Mouse (Mus musculus): ENCODE measurements around the gene Hoxb9.

Gene Hoxb9

GRCm38 (mm10) chr11:96297428-96297827, 26.2 kb downstream of the Hoxb9 start:
- CTCF ChIA-PET = interaction anchor here (0.5 kb wide), 1 partner anchor 235 kb away, joined by 3 read pairs; no protein-coding TSS in a partner anchor

GRCm38 (mm10) chr11:96297968-96298635, 26.8 kb downstream of the Hoxb9 start:
- CTCF ChIA-PET = no interaction called here

- CTCF ChIA-PET = no interaction called here
These were observed 27.8 kb downstream of the Hoxb9 start for GRCm38 (mm10) chr11:96298895-96299667.

GRCm38 (mm10) chr11:96299781-96300180, 28.5 kb downstream of the Hoxb9 start:
- CTCF ChIA-PET = interaction anchor here (0.6 to 0.9 kb wide), 3 partner anchors 10 to 31 kb away, joined by 3 to 4 read pairs (median 3); no protein-coding TSS in a partner anchor

GRCm38 (mm10) chr11:96300354-96301063, 29.3 kb downstream of the Hoxb9 start:
- CTCF ChIA-PET = interaction anchor here (0.6 to 0.9 kb wide), 3 partner anchors 9 to 30 kb away, joined by 3 to 4 read pairs (median 3); no protein-coding TSS in a partner anchor

- CTCF ChIA-PET = no interaction called here
These were observed 29.8 kb downstream of the Hoxb9 start for GRCm38 (mm10) chr11:96301064-96301431.

- CTCF ChIA-PET = no interaction called here
These were observed 30.6 kb downstream of the Hoxb9 start for GRCm38 (mm10) chr11:96301837-96302236.

GRCm38 (mm10) chr11:96302381-96303150, 31.3 kb downstream of the Hoxb9 start:
- CTCF ChIA-PET = interaction anchor here (0.6 kb wide), 1 partner anchor 541 kb away, joined by 4 read pairs; no protein-coding TSS in a partner anchor

- CTCF ChIA-PET = interaction anchor here (0.6 to 1.4 kb wide), 4 partner anchors 11 to 540 kb away, joined by 3 to 5 read pairs (median 4); partner anchors contain the start of gene Hoxb6
These were observed 32.2 kb downstream of the Hoxb9 start, which contains the start of gene Hoxb5 for GRCm38 (mm10) chr11:96303151-96304099. TSS of gene Hoxb5 (plus strand) at chr11:96303336.

- CTCF ChIA-PET = interaction anchor here (0.6 to 1.8 kb wide), 6 partner anchors 8 to 175 kb away, joined by 3 to 6 read pairs (median 4); partner anchors contain the start of gene Hoxb6
These were observed 33.3 kb downstream of the Hoxb9 start for GRCm38 (mm10) chr11:96304381-96305195.

GRCm38 (mm10) chr11:96305505-96306182, 34.4 kb downstream of the Hoxb9 start:
- CTCF ChIA-PET = interaction anchor here (0.6 to 1.8 kb wide), 2 partner anchors 10 to 177 kb away, joined by 4 to 6 read pairs; no protein-coding TSS in a partner anchor

- CTCF ChIA-PET = interaction anchor here (0.6 to 1.8 kb wide), 2 partner anchors 11 to 981 kb away, joined by 3 to 6 read pairs; no protein-coding TSS in a partner anchor
These were observed 35.1 kb downstream of the Hoxb9 start for GRCm38 (mm10) chr11:96306183-96306907.

- CTCF ChIA-PET = interaction anchor here (0.6 to 1.8 kb wide), 2 partner anchors 11 to 981 kb away, joined by 3 to 6 read pairs; no protein-coding TSS in a partner anchor
These were observed 35.6 kb downstream of the Hoxb9 start for GRCm38 (mm10) chr11:96306908-96307269.

- CTCF ChIA-PET = interaction anchor here (0.9 kb wide), 1 partner anchor 9 kb away, joined by 3 read pairs; no protein-coding TSS in a partner anchor
These were observed 37.5 kb downstream of the Hoxb9 start for GRCm38 (mm10) chr11:96308763-96309162.

GRCm38 (mm10) chr11:96309288-96309687, 38.0 kb downstream of the Hoxb9 start:
- CTCF ChIA-PET = interaction anchor here (0.7 to 0.9 kb wide), 2 partner anchors 9 to 372 kb away, joined by 3 read pairs; no protein-coding TSS in a partner anchor

- CTCF ChIA-PET = interaction anchor here (0.6 kb wide), 2 partner anchors 42 to 971 kb away, joined by 3 to 4 read pairs; no protein-coding TSS in a partner anchor
These were observed 39.1 kb downstream of the Hoxb9 start for GRCm38 (mm10) chr11:96310183-96310938.

All from spleen, embryonic (tissue).